Mouse (Mus musculus): ENCODE measurements around the gene Atf2. TPM values are rescaled to one million over a fixed set of nuclear protein-coding genes. Genes with fewer than 3 reads are reported as not detected.
"Not testable (repeated sequence)": the region's sequence is repeated elsewhere in the genome, so short reads cannot be mapped to it uniquely, and the experiment has no call there.

The Atf2 gene
- polyA plus RNA-seq, 1 experiment, result 11.9 TPM

DNA sequence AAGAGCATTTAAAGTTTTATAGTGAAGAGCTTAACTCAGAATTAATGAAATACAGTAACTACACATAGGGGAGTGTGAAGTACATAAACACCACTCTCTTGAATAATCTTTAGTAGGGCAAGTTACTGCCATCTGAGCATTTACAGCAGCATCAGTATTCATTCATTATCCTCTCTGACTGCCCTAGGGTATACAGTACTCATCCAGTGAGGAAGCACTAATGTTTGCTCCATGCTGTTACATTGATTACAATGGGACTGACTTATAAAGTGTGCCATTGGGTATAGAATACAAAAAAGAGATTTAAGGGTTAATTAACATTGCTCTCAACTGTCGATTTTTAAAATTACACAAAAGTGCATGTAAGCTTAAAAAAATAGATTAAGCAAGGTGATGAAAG, 59.2 kb downstream of the Atf2 start:
- no peaks in the 10 kb centered on the region for H3K4me1 ChIP-seq (ENCODE audit: control insufficient read depth, insufficient read depth, low read length)
- TF ChIP-seq POLR2A (IDR thresholded peaks at IDR 0.05; ENCODE audit: borderline replicate concordance, extremely low read depth, low read depth, low read length) (no peak), CTCF (IDR thresholded peaks at IDR 0.05; ENCODE audit: insufficient read depth, low read length) (no peak)
- 44% methylated on average over 1 of the region's 1 CpGs for WGBS
- DNase-seq, result no peak
- H3K4me3 ChIP-seq (replicated peaks; ENCODE audit: extremely low read depth, low read depth, low read length), result no peak overlapping the region

GRCm38 (mm10) chr2:73818742-73819141, 73.7 kb downstream of the Atf2 start:
- TF ChIP-seq POLR2A (IDR thresholded peaks at IDR 0.05; ENCODE audit: borderline replicate concordance, extremely low read depth, low read depth, low read length) (no peak), CTCF (IDR thresholded peaks at IDR 0.05; ENCODE audit: insufficient read depth, low read length) (no peak)
- WGBS, result 74% methylated on average over 4 of the region's 4 CpGs
- no peak for DNase-seq

DNA sequence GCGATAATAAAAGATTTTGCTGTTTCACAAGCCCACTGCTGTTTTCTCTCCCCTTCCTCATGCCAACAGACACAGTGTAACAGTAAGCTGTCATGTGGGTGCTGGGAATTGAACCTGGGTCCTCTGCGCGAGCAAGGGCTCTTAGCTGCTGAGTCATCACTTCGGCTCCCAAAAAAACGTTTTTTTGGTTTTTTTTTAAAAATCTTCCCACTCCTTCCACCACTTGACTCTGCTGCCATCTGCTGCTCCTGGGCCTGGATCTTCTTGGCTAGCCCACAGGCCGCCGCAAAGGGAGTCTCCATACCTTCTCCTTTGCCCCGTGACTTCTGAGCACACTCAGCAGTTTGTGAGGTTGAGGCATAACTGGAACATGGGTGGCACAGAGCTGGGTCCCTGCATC, 84.8 kb downstream of the Atf2 start:
- no peak for DNase-seq
- H3K4me1 ChIP-seq (ENCODE audit: control insufficient read depth, insufficient read depth, low read length), result no peaks in the 10 kb centered on the region
- no peak for TF ChIP-seq POLR2A (IDR thresholded peaks at IDR 0.05; ENCODE audit: borderline replicate concordance, extremely low read depth, low read depth, low read length)
- no peak for TF ChIP-seq CTCF (IDR thresholded peaks at IDR 0.05; ENCODE audit: insufficient read depth, low read length)
- 85% methylated on average over 8 of the region's 8 CpGs for WGBS
- H3K4me3 ChIP-seq (replicated peaks; ENCODE audit: extremely low read depth, low read depth, low read length), result no peak overlapping the region

More at GRCm38 (mm10) chr2:73818742-73819141, 73.7 kb downstream of the Atf2 start:
- no peaks in the 10 kb centered on the region for H3K4me1 ChIP-seq (ENCODE audit: control insufficient read depth, insufficient read depth, low read length)
- H3K4me3 ChIP-seq (replicated peaks; ENCODE audit: extremely low read depth, low read depth, low read length), result no peak overlapping the region

DNA sequence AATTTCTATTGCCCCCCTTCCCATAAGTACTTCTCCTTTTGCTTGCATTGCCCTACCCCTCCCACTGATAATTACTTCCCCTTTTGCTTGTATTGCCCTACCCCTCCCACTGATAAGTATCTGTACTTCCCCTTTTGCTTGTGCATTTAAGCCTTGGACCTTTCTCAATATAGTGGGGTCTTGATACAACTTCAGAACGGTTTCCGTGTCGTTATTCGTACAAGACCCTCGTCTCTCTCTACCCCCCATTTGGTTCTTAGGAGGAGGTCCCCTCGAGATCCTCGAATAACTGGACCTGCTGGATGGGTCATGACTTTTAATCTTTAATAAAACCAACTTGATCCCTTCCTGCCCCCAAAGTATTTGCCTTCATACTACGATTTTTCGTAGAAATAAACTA, 92.3 kb downstream of the Atf2 start:
- H3K4me1 ChIP-seq (ENCODE audit: control insufficient read depth, insufficient read depth, low read length); H3K4me3 ChIP-seq (replicated peaks; ENCODE audit: extremely low read depth, low read depth, low read length); DNase-seq: not testable (repeated sequence)
- WGBS, result 88% methylated on average over 9 of the region's 9 CpGs

DNA sequence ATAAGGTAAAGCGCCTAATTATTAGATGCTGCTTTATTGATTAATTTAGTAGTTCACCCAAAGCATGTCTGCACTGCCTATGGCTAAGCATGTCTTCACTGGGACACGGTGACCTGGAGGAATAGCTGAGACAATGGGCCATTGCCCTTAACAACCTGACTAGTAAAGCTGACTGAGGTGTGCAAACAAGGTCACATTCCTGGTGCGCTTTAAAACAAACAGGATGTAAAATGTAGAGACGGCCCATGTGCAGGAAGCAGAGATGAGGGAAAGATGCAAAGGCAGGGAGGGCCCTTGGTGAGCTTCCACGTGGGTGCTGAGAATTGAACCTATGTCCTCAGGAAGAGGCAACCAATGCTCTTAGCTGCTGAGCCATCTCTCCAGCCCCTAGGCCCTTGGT, 93.7 kb downstream of the Atf2 start:
- 52% methylated on average over 5 of the region's 5 CpGs for WGBS
- no peak for DNase-seq
- H3K4me3 ChIP-seq (replicated peaks; ENCODE audit: extremely low read depth, low read depth, low read length), result no peak overlapping the region
- no peak for TF ChIP-seq POLR2A (IDR thresholded peaks at IDR 0.05; ENCODE audit: borderline replicate concordance, extremely low read depth, low read depth, low read length)
- no peak for TF ChIP-seq CTCF (IDR thresholded peaks at IDR 0.05; ENCODE audit: insufficient read depth, low read length)
- H3K4me1 ChIP-seq (ENCODE audit: control insufficient read depth, insufficient read depth, low read length), result no peaks in the 10 kb centered on the region

GRCm38 (mm10) chr2:73798136-73798535, 94.3 kb downstream of the Atf2 start:
- H3K4me1 ChIP-seq (ENCODE audit: control insufficient read depth, insufficient read depth, low read length), result no peaks in the 10 kb centered on the region
- no peak overlapping the region for H3K4me3 ChIP-seq (replicated peaks; ENCODE audit: extremely low read depth, low read depth, low read length)
- TF ChIP-seq CTCF (IDR thresholded peaks at IDR 0.05; ENCODE audit: insufficient read depth, low read length) (no peak), POLR2A (IDR thresholded peaks at IDR 0.05; ENCODE audit: borderline replicate concordance, extremely low read depth, low read depth, low read length) (no peak)
- 56% methylated on average over 4 of the region's 4 CpGs for WGBS
- no peak for DNase-seq

GRCm38 (mm10) chr2:73791846-73792630, 100.4 kb downstream of the Atf2 start:
- WGBS, result 54% methylated on average over 19 of the region's 19 CpGs
- DNase-seq, result no peak
- Histone ChIP-seq H3K4me1 (ENCODE audit: control insufficient read depth, insufficient read depth, low read length) (no peaks in the 10 kb centered on the region), H3K4me3 (replicated peaks; ENCODE audit: extremely low read depth, low read depth, low read length) (no peak overlapping the region)
- TF ChIP-seq POLR2A (IDR thresholded peaks at IDR 0.05; ENCODE audit: borderline replicate concordance, extremely low read depth, low read depth, low read length), result no peak
- peak; percentile 44; the same call in 1 of the 2 replicates for TF ChIP-seq CTCF (IDR thresholded peaks at IDR 0.05; ENCODE audit: insufficient read depth, low read length)

DNA sequence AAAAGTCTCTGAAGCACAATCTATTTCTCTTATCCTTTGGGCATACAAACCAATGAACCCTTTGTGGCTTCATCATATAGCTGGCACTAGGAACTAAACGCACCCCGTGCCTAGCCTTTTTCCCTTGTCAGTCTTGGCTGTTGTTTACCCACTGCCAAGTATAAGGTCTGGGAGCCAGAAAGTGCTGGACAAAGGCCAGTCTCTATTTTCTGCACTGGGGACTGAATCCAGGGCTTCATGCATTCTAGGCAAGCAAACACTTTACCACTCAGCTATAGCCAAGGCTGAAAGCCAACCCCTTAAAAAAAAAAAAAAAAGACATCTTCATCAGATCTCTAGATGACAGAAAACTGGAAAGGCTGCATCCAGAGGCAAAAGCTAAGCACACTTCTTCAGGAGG, 102.1 kb downstream of the Atf2 start:
- no peak for DNase-seq
- 33% methylated on average over 2 of the region's 2 CpGs for WGBS
- TF ChIP-seq POLR2A (IDR thresholded peaks at IDR 0.05; ENCODE audit: borderline replicate concordance, extremely low read depth, low read depth, low read length), result no peak
- no peak for TF ChIP-seq CTCF (IDR thresholded peaks at IDR 0.05; ENCODE audit: insufficient read depth, low read length)
- Histone ChIP-seq H3K4me3 (replicated peaks; ENCODE audit: extremely low read depth, low read depth, low read length) (no peak overlapping the region), H3K4me1 (ENCODE audit: control insufficient read depth, insufficient read depth, low read length) (no peaks in the 10 kb centered on the region)

- 75% methylated on average over 6 of the region's 6 CpGs for WGBS
- no peak for DNase-seq
- TF ChIP-seq POLR2A (IDR thresholded peaks at IDR 0.05; ENCODE audit: borderline replicate concordance, extremely low read depth, low read depth, low read length), result no peak
- TF ChIP-seq CTCF (IDR thresholded peaks at IDR 0.05; ENCODE audit: insufficient read depth, low read length), result no peak
- H3K4me1 ChIP-seq (ENCODE audit: control insufficient read depth, insufficient read depth, low read length), result no peaks in the 10 kb centered on the region
- H3K4me3 ChIP-seq (replicated peaks; ENCODE audit: extremely low read depth, low read depth, low read length), result no peak overlapping the region
Measured at GRCm38 (mm10) chr2:73788395-73788794, 104.0 kb downstream of the Atf2 start.

- DNase-seq, result no peak
- 31% methylated on average over 9 of the region's 9 CpGs for WGBS
- Histone ChIP-seq H3K4me1 (ENCODE audit: control insufficient read depth, insufficient read depth, low read length) (no peaks in the 10 kb centered on the region), H3K4me3 (replicated peaks; ENCODE audit: extremely low read depth, low read depth, low read length) (no peak overlapping the region)
- TF ChIP-seq CTCF (IDR thresholded peaks at IDR 0.05; ENCODE audit: insufficient read depth, low read length) (no peak), POLR2A (IDR thresholded peaks at IDR 0.05; ENCODE audit: borderline replicate concordance, extremely low read depth, low read depth, low read length) (no peak)
Measured at GRCm38 (mm10) chr2:73782371-73782905, 110.0 kb downstream of the Atf2 start.

Measured in lung, adult 2 months (tissue).